Mouse (Mus musculus) embryo, embryonic 11.5 days (tissue): Measurements from ENCODE around the gene Fyn.

Experiments used
- DNase-seq: peaks from one replicate; pipeline ENCODE4 v3.0.0-alpha.2; 2012; ENCODE audit warnings: low read depth, low spot score

The Fyn gene

DNA sequence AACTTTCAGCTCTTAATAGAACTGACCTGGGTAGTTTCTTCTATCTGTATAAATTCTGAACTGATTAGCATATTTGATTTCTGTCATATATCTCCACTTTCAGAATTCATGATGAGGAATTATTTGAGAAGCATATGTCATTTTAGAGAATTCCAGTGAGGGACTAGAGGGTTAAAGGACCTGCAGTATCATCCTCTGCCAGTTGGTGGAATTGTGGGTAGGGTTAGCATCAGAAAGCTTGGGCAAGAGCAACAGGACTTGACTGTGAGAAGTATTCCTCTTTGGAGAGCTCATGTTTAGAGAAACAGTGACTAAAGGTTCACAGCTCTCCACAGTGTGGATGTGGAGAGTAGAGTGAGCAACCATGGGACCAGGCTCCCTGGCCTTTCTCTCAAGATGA is 75.3 kb downstream of the Fyn start:
- DNase-seq, result no peak

- DNase-seq, result no peak
Observed at GRCm38 (mm10) chr10:39445870-39446269, 77.2 kb downstream of the Fyn start.

DNA sequence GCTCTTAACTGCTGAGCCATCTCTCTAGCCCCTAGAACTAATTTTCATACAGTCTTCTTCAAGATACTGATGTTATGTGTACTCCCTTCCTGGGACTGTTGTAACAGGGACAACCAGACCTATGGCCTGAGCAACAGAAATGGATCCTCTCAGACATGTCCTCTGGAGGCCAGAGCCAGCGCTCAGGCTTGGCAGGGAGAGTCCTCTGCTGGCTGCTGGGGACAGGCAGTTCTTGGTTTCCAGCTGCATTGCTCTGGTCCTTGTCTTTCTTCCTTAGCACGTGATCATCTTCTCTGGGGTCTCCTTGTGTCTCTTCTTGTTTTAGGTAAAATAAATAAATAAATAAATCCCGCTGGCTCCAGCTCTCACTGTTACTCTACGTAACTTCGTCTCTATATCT is 78.1 kb downstream of the Fyn start:
- no peak for DNase-seq

GRCm38 (mm10) chr10:39449179-39449578 is 80.5 kb downstream of the Fyn start:
- no peak for DNase-seq

DNA sequence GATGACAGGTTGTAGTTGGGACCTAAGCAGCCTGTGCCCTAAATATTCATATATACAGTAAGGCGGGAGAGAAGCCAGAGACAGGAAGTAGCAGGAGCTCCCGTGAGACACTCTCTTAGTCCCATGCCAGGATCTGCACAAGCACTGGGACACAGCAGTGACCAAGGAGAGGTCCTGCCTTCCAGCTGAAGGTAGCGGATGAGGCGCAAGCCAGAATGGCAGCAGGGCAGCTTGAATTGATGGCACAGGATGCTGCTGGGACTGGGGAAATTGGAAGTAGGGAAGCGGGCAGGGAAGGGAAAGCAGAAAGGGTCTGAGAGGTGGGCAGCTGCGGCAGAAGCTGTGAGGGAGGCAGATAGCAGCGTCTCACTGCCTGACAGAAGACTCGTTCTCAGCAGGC is 81.7 kb downstream of the Fyn start:
- DNase-seq, result no peak

GRCm38 (mm10) chr10:39451065-39451464 is 82.4 kb downstream of the Fyn start:
- DNase-seq, result no peak

DNA sequence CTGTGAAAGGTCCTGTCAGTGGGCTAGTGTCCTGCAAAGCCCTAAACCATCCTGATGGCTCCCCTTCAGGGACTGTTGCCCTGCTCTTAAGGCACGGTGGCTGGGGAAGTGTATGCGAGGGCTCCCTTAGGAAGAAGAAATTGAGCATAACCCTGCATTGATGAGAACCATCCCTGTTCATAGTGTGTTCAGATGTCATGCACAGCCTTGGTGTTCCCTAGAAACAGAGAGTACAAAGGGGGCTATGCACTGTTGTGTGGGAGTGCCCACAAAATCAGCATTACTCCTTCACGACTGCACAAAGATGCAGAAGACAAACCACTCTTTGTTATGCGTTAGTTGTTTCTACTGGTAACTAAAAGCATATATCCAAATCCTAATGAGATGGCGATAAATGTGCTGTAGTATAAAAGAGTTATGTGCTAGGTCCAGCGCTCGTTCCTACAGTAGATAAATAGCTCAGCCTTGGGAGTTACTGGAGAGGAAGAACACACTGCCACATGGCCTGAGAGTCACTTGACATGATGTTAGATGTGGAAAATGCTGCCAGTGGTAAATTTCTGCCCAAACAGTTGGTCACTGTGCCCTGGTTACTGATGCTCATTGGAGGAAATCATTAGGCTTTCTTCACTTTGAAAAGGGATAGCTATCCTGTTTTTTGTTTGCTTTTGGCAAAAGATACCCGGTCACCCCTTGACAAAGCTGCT is 83.4 kb downstream of the Fyn start:
- no peak for DNase-seq

GRCm38 (mm10) chr10:39455344-39455743 is 86.7 kb downstream of the Fyn start:
- no peak for DNase-seq

DNA sequence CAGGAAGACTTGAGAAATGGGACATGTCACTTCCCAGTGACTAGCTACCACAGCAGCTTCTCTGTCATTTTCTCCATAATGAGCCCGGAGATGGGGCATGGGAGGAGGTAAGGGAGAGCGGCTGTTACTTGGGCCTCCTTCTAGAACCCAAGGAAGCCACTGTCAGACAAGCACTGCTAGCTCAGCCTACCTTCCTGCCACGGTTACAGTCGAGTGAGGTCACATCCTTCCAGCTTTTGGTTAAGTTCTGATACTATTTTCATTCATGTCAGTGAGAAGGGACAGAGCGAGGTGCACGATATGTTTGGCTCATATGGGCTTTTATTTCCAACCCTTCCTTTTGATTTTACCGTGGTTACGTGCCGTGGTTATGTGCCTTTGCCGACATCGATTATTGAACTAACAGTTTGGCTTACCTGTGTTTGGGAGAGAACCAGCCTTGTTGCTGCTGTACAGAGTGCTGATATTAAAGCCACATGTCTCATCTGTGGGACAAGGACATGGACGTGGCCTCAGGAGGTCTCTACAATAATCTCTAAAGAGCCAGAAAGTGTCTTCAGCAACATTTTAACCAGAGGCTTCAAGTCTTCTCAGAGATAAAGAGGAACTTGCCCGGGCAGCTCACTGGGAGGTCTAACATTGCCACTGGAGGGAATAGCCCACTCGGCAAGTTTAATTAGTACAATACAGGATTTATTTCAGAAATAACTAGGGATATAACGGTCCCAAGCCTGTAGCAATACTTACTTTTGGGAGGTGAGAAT is 87.4 kb downstream of the Fyn start:
- no peak for DNase-seq

- no peak for DNase-seq
Observed at GRCm38 (mm10) chr10:39456776-39457175, 88.1 kb downstream of the Fyn start.

- no peak for DNase-seq
Observed at GRCm38 (mm10) chr10:39457281-39457680, 88.6 kb downstream of the Fyn start.

DNA sequence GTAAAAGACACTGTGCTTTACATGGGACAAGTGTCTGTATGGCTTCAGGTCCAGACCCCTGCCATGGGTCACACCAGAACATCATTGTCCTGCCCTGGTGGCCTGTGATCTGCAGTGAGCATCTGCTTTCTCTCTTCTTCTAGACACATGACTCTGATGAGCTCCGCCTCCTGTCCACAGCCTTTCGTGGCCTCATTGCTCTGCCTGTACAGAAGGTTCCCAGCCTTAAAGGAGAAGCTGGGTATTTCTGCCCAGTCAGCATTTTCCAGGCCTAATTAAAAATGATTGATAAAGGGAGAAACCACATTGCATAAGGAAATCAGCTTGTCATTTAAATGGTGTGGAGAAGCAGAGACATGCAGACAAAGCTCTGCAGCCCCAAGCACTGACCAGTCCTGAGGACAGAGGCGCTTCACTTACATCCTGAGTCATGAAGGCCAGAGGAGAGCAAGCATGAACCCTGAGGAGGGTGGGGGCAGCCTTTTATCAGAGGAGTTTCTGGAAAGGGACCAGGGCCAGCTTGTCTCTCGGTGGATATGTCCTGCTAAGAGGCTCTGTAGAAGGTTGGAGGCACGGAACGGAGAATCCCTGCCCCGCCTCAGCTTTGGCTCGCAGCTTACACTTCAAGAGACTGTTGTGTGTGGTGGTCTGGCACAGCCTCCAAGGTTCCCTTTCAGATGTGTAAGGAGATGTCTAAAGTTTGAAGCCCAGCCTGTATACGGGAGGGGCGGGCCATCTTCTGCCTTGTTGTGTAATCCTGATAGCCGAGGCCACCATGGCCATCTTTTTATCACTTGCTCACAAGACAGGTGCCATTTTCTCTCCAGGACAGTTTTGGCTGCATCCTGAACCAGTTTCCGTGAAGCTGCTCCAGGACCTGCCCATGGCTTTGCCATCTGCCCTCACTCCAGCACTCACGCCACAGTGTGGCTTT is 90.4 kb downstream of the Fyn start:
- DNase-seq, result no peak

GRCm38 (mm10) chr10:39460621-39461020 is 92.0 kb downstream of the Fyn start:
- no peak for DNase-seq

DNA sequence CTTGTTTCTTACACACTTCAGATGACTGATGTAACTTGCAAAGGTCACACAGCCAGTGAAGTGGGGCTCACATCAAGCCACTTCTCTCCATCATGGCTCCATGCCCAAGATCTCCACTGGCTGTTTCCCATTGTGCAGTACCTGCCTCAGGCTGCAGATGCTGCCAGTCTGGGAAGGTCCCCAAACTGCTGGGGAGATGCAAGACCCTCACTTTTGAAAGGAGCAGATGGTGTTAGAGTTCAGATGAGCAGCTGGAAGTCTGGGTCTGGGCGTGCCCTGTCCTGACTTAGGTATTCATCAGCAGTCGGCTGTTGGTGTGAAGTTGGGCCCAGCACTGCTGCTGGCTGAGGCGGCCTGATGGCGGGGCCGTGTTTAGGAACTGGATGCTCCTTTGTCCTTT is 93.3 kb downstream of the Fyn start:
- DNase-seq, result no peak

DNA sequence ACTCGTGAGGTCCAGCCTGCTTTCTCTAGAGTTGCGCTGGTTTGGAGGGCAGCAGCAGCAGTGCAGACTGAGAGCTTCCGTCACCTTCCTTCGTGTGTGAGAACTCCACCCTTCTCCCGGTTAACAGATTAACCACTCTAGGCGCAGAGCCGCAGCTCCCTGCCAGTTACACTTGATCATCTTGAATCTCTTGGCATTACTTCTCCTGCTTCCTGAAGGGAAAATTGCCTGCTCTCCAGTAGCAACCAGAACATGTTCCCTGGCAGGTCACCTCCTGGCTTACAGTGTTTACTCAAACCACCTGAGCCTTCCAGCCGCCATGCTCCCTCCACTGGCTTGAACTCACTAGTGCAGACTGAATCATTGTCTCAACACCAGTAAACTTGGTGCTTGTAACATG is 94.1 kb downstream of the Fyn start:
- DNase-seq, result no peak

- no peak for DNase-seq
Observed at GRCm38 (mm10) chr10:39464383-39464782, 95.7 kb downstream of the Fyn start.

- no peak for DNase-seq
Observed at GRCm38 (mm10) chr10:39467317-39467716, 98.7 kb downstream of the Fyn start.

DNA sequence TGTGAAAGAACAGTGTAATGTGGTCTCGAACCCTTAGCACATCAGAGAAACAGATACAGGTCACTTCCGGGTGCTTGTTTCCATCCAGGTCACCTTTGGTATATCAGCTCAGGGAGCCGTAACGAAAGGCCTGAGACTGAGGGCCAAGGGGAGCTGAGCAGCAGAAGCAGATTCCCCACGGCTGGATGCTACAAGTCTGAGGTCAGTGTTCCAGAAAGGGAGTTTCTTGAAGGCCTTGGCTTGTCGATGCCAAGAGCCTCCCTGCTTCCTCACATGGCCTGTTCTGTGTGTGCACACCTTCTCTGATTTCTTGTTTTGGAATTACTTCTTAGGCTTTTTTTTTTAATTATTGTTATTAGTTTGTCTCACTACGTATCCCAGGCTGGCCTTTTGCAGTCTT is 99.2 kb downstream of the Fyn start:
- DNase-seq, result no peak

- DNase-seq, result no peak
Observed at GRCm38 (mm10) chr10:39468576-39468975, 99.9 kb downstream of the Fyn start.

- no peak for DNase-seq
Observed at GRCm38 (mm10) chr10:39469341-39469740, 100.7 kb downstream of the Fyn start.

DNA sequence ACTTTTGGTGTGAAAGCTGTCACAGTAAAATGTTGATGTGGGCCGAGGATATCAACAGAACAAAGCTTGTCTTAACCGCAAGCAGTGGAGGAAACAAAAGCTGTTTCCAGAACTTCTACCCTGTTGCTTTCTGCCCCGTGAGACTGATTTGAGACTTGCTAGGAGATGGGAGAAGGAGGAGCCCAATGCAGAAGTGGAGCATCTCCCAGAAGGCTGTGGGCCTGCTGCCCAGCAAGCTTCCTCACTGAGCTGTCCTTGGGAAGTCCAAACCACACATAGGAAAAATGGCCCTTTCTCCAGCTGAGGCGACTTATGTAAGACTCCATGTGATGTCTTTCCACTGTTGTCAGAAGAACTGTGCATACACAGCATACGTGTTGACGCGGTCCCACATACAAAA is 101.7 kb downstream of the Fyn start:
- no peak for DNase-seq

- DNase-seq, result no peak
Observed at GRCm38 (mm10) chr10:39471040-39471713, 102.5 kb downstream of the Fyn start.
